Mouse (Mus musculus) testis, adult 2 months (tissue): ENCODE results near the gene Zfp114.

Experiments used
- CTCF ChIP-seq: fragments of 200-500 bp; IDR thresholded peaks from 2 replicates; pipeline ENCODE4 v1.5.1; 2012; ENCODE audit warnings: low read depth, mild to moderate bottlenecking, inconsistent platforms, low read length, moderate library complexity; ENCODE audit not compliant: control insufficient read depth, insufficient read depth, insufficient replicate concordance
- POLR2A ChIP-seq: fragments of 200-500 bp; IDR thresholded peaks from 2 replicates; pipeline ENCODE4 v1.6.1; 2012; ENCODE audit warnings: low read depth, mild to moderate bottlenecking, inconsistent platforms, low read length, moderate library complexity; ENCODE audit not compliant: control insufficient read depth

DNA sequence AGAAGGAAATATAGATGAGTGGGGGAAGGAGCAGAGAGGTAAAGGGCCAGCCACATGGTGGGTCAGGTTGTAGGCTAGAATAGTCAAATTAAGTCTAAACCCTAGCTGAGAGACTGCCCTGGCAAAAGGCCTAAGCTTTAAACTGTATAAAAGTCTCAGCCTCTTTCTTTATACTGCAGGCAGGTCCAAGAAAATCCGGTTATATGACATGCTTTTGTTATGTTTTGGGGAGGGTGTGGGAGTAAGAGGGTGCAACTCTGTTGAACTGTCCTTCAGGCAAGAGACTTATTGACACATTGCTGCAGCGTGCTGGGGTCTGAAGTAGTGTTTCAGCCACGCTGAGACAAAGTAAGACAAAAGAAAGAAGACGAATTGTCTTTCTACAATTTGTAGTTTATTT lies 2.7 kb upstream of the Zfp114 start:
- TF ChIP-seq POLR2A (no peak), CTCF (no peak)
